Mouse (Mus musculus): ENCODE measurements around the gene Efcab11.

GRCm38 (mm10) chr12:99884269-99885261, at the start of gene Efcab11, which contains the start of gene Tdp1:
- TF ChIP-seq CTCF (IDR thresholded peaks at IDR 0.05) (peak; percentile 37), POLR2A (IDR thresholded peaks at IDR 0.05; ENCODE audit: insufficient read depth, low read depth, low read length) (peak; percentile 38; the same call in 1 of the 2 replicates)

All from heart, adult 2 months (tissue).